Mouse (Mus musculus): ENCODE results near the gene St8sia6.
A peak's percentile ranks its signal among the peaks of the same experiment; 100 is the strongest.

St8sia6 gene

GRCm38 (mm10) chr2:13767532-13768411 is 26.1 kb downstream of the St8sia6 start:
- no peak for DNase-seq (ENCODE audit: low spot score in 2 of 2)

- DNase-seq (ENCODE audit: low spot score in 2 of 2), result peak in 1 of 2 experiments; percentile 4
Observed at GRCm38 (mm10) chr2:13760366-13760765, 33.5 kb downstream of the St8sia6 start.

- DNase-seq (ENCODE audit: low spot score in 2 of 2), result peak; percentile 61
Observed at GRCm38 (mm10) chr2:13757412-13757811, 36.5 kb downstream of the St8sia6 start.

- DNase-seq (ENCODE audit: low spot score in 2 of 2), result no peak
Observed at GRCm38 (mm10) chr2:13755733-13756132, 38.1 kb downstream of the St8sia6 start.

- no peak for DNase-seq (ENCODE audit: low spot score in 2 of 2)
Observed at GRCm38 (mm10) chr2:13751691-13752090, 42.2 kb downstream of the St8sia6 start.

- DNase-seq (ENCODE audit: low spot score in 2 of 2), result no peak
Observed at GRCm38 (mm10) chr2:13750777-13751176, 43.1 kb downstream of the St8sia6 start.

GRCm38 (mm10) chr2:13750089-13750488 is 43.8 kb downstream of the St8sia6 start:
- no peak for DNase-seq (ENCODE audit: low spot score in 2 of 2)

GRCm38 (mm10) chr2:13749176-13749575 is 44.7 kb downstream of the St8sia6 start:
- no peak for DNase-seq (ENCODE audit: low spot score in 2 of 2)

GRCm38 (mm10) chr2:13747576-13747975 is 46.3 kb downstream of the St8sia6 start:
- DNase-seq (ENCODE audit: low spot score in 2 of 2), result no peak

- DNase-seq (ENCODE audit: low spot score in 2 of 2), result no peak
Observed at GRCm38 (mm10) chr2:13746023-13746422, 47.8 kb downstream of the St8sia6 start.

- no peak for DNase-seq (ENCODE audit: low spot score in 2 of 2)
Observed at GRCm38 (mm10) chr2:13738704-13739103, 55.2 kb downstream of the St8sia6 start.

- no peak for DNase-seq (ENCODE audit: low spot score in 2 of 2)
Observed at GRCm38 (mm10) chr2:13727901-13728300, 66.0 kb downstream of the St8sia6 start.

- no peak for DNase-seq (ENCODE audit: low spot score in 2 of 2)
Observed at GRCm38 (mm10) chr2:13725592-13725991, 68.3 kb downstream of the St8sia6 start.

- no peak for DNase-seq (ENCODE audit: low spot score in 2 of 2)
Observed at GRCm38 (mm10) chr2:13722241-13722640, 71.6 kb downstream of the St8sia6 start.

- peak in 1 of 2 experiments; percentile 15 for DNase-seq (ENCODE audit: low spot score in 2 of 2)
Observed at GRCm38 (mm10) chr2:13718628-13719185, 75.2 kb downstream of the St8sia6 start.

- no peak for DNase-seq (ENCODE audit: low spot score in 2 of 2)
Observed at GRCm38 (mm10) chr2:13708785-13709184, 85.1 kb downstream of the St8sia6 start.

- no peak for DNase-seq (ENCODE audit: low spot score in 2 of 2)
Observed at GRCm38 (mm10) chr2:13697514-13697913, 96.3 kb downstream of the St8sia6 start.

GRCm38 (mm10) chr2:13694417-13694816 is 99.4 kb downstream of the St8sia6 start:
- no peak for DNase-seq (ENCODE audit: low spot score in 2 of 2)

GRCm38 (mm10) chr2:13684380-13684779 is 109.5 kb downstream of the St8sia6 start:
- DNase-seq (ENCODE audit: low spot score in 2 of 2), result no peak

- no peak for DNase-seq (ENCODE audit: low spot score in 2 of 2)
Observed at GRCm38 (mm10) chr2:13683205-13683570, 110.7 kb downstream of the St8sia6 start.

GRCm38 (mm10) chr2:13682488-13683204 is 111.2 kb downstream of the St8sia6 start:
- DNase-seq (ENCODE audit: low spot score in 2 of 2), result no peak

GRCm38 (mm10) chr2:13672946-13673345 is 120.9 kb downstream of the St8sia6 start:
- peak; percentile 31 to 63 for DNase-seq (ENCODE audit: low spot score in 2 of 2)

GRCm38 (mm10) chr2:13672426-13672825 is 121.4 kb downstream of the St8sia6 start:
- peak in 1 of 2 experiments; percentile 10 for DNase-seq (ENCODE audit: low spot score in 2 of 2)
